Mouse (Mus musculus) limb, embryonic 12.5 days (tissue): ENCODE results near the gene Tbc1d10a. TPM values are rescaled to one million over a fixed set of nuclear protein-coding genes. Genes with fewer than 3 reads are reported as not detected.

Source experiments
- ATAC-seq: fragments of 200-750 bp; cut with Nextera tagmentation; 2 replicates; pipeline ENCODE4 v1.8.0; 2017; ENCODE audit warnings: low read depth, moderate TSS enrichment; ENCODE audit not compliant: insufficient number of reproducible peaks, insufficient read depth, low FRiP score, low TSS enrichment
- H3K27ac ChIP-seq: fragments of 300-500 bp; sonication (generic); 2 replicates; pipeline ENCODE4 v1.5.1; 2016; ENCODE audit warnings: mild to moderate bottlenecking, moderate library complexity
- H3K27me3 ChIP-seq: fragments of 300-500 bp; sonication (generic); 2 replicates; pipeline ENCODE4 v1.6.1; 2016; ENCODE audit warnings: mild to moderate bottlenecking, moderate library complexity
- H3K36me3 ChIP-seq: fragments of 300-500 bp; sonication (generic); 2 replicates; pipeline ENCODE4 v1.6.1; 2016; ENCODE audit warnings: mild to moderate bottlenecking, moderate library complexity
- H3K4me1 ChIP-seq: fragments of 300-500 bp; sonication (generic); replicated peaks from 2 replicates; pipeline ENCODE4 v1.6.1; 2016
- H3K4me2 ChIP-seq: fragments of 300-500 bp; sonication (generic); 2 replicates; pipeline ENCODE4 v1.6.1; 2016; ENCODE audit warnings: mild to moderate bottlenecking, moderate library complexity
- H3K4me3 ChIP-seq: fragments of 300-500 bp; sonication (generic); replicated peaks from 2 replicates; pipeline ENCODE4 v1.5.1; 2016; ENCODE audit warnings: mild to moderate bottlenecking
- H3K9ac ChIP-seq: fragments of 300-500 bp; sonication (generic); replicated peaks from 2 replicates; pipeline ENCODE4 v1.6.1; 2016; ENCODE audit warnings: mild to moderate bottlenecking, moderate library complexity
- H3K9me3 ChIP-seq: fragments of 300-500 bp; sonication (generic); 2 replicates; pipeline ENCODE4 v1.6.1; 2016; ENCODE audit warnings: mild to moderate bottlenecking, moderate library complexity
- WGBS: fragments of 180-500 bp; shearing (Covaris S2); methylation state at CpG from one replicate; pipeline ENCODE4 v1.1.7; 2016; 5-methylcytosine and 5-hydroxymethylcytosine counted together
- polyA plus RNA-seq: library from polyadenylated mRNA; unstranded; fragments of >200 nt; fragmentation: Nextera tagmentation; extraction: Ambion mirVana; gene quantifications from 2 replicates; pipeline ENCODE4 v1.2.1, GENCODE M21; 2016

Tbc1d10a gene
- polyA plus RNA-seq, 1 experiment from 2014 or later = 36.8 TPM

- Histone ChIP-seq H3K4me1 (peaks cover 6% of the 10 kb centered on the region), H3K27me3 (0 out of 2 replicates have a peak, but pooled peaks cover 3% of the 10 kb centered on the region), H3K27ac (no peak overlapping the region), H3K9me3 (no peaks in the 10 kb centered on the region), H3K4me2 (no peak overlapping the region), H3K4me3 (no peak overlapping the region), H3K9ac (no peak overlapping the region), H3K36me3 (no peaks in the 10 kb centered on the region)
- 83% methylated on average over 5 of the region's 5 CpGs for WGBS
- ATAC-seq = no peak
Measured at GRCm38 (mm10) chr11:4226569-4227325, 40.2 kb downstream of the Tbc1d10a start.

- Histone ChIP-seq H3K27me3 (0 out of 2 replicates have a peak, but pooled peaks cover 3% of the 10 kb centered on the region), H3K9ac (no peak overlapping the region), H3K4me3 (no peak overlapping the region), H3K4me2 (no peak overlapping the region), H3K27ac (no peak overlapping the region), H3K36me3 (no peaks in the 10 kb centered on the region), H3K9me3 (no peaks in the 10 kb centered on the region), H3K4me1 (peaks cover 5% of the 10 kb centered on the region)
- ATAC-seq = no peak
- WGBS = 42% methylated on average over 8 of the region's 8 CpGs
Measured at GRCm38 (mm10) chr11:4228463-4228862, 41.9 kb downstream of the Tbc1d10a start.

- WGBS = 63% methylated on average over 4 of the region's 4 CpGs
Measured at GRCm38 (mm10) chr11:4229841-4230240, 43.3 kb downstream of the Tbc1d10a start.

GRCm38 (mm10) chr11:4231435-4231834 lies 44.8 kb downstream of the Tbc1d10a start:
- Histone ChIP-seq H3K27me3 (no peaks in the 10 kb centered on the region), H3K4me1 (no peaks in the 10 kb centered on the region; the same call in 1 of the 2 replicates), H3K36me3 (no peaks in the 10 kb centered on the region), H3K4me2 (no peak overlapping the region), H3K9me3 (no peaks in the 10 kb centered on the region), H3K4me3 (no peak overlapping the region), H3K9ac (no peak overlapping the region), H3K27ac (no peak overlapping the region)
- no peak for ATAC-seq
- WGBS = 75% methylated on average over 2 of the region's 2 CpGs

More at GRCm38 (mm10) chr11:4229841-4230240, 43.3 kb downstream of the Tbc1d10a start:
- no peak overlapping the region for H3K4me2 ChIP-seq
- no peaks in the 10 kb centered on the region; the same call in 1 of the 2 replicates for H3K4me1 ChIP-seq
- H3K9me3 ChIP-seq = no peaks in the 10 kb centered on the region
- 0 out of 2 replicates have a peak, but pooled peaks cover 1% of the 10 kb centered on the region for H3K27me3 ChIP-seq
- ATAC-seq = no peak
- H3K36me3 ChIP-seq = no peaks in the 10 kb centered on the region
- no peak overlapping the region for H3K9ac ChIP-seq
- H3K4me3 ChIP-seq = no peak overlapping the region
- no peak overlapping the region for H3K27ac ChIP-seq

- Histone ChIP-seq H3K36me3 (no peaks in the 10 kb centered on the region), H3K9ac (no peak overlapping the region), H3K9me3 (no peaks in the 10 kb centered on the region), H3K27ac (no peak overlapping the region), H3K4me1 (no peaks in the 10 kb centered on the region; the same call in 1 of the 2 replicates), H3K27me3 (no peaks in the 10 kb centered on the region), H3K4me2 (no peak overlapping the region), H3K4me3 (no peak overlapping the region)
- 73% methylated on average over 12 of the region's 12 CpGs for WGBS
- ATAC-seq = no peak
Measured at GRCm38 (mm10) chr11:4232644-4233043, 46.1 kb downstream of the Tbc1d10a start.

- Histone ChIP-seq H3K27ac (no peak overlapping the region), H3K9ac (no peak overlapping the region), H3K9me3 (no peaks in the 10 kb centered on the region), H3K4me1 (no peaks in the 10 kb centered on the region), H3K36me3 (no peaks in the 10 kb centered on the region), H3K27me3 (no peaks in the 10 kb centered on the region), H3K4me3 (no peak overlapping the region), H3K4me2 (no peak overlapping the region)
- 88% methylated on average over 6 of the region's 6 CpGs for WGBS
- no peak for ATAC-seq
Measured at GRCm38 (mm10) chr11:4235052-4235655, 48.6 kb downstream of the Tbc1d10a start.

- Histone ChIP-seq H3K4me1 (no peaks in the 10 kb centered on the region), H3K4me2 (no peak within 1 kb of the TSS), H3K27ac (no peak within 1 kb of the TSS), H3K9me3 (no peaks in the 10 kb centered on the region), H3K9ac (no peak within 1 kb of the TSS), H3K36me3 (no peaks in the 10 kb centered on the region), H3K4me3 (no peak within 1 kb of the TSS), H3K27me3 (no peaks in the 10 kb centered on the region)
- ATAC-seq = no peak
- WGBS = 73% methylated on average over 16 of the region's 16 CpGs
Measured at GRCm38 (mm10) chr11:4235665-4236545, 49.3 kb downstream of the Tbc1d10a start, which contains the start of gene Osm. Gene Osm (plus strand): TSS chr11:4236420.

- H3K27ac ChIP-seq = no peak overlapping the region
- no peak overlapping the region for H3K4me3 ChIP-seq
- H3K27me3 ChIP-seq = no peaks in the 10 kb centered on the region
- 91% methylated on average over 21 of the region's 21 CpGs for WGBS
- no peaks in the 10 kb centered on the region for H3K4me1 ChIP-seq
- ATAC-seq = no peak
- no peak overlapping the region for H3K9ac ChIP-seq
- H3K4me2 ChIP-seq = no peak overlapping the region
- no peaks in the 10 kb centered on the region for H3K36me3 ChIP-seq
- no peaks in the 10 kb centered on the region for H3K9me3 ChIP-seq
Measured at GRCm38 (mm10) chr11:4236546-4237067, 50.0 kb downstream of the Tbc1d10a start.

- Histone ChIP-seq H3K4me3 (no peak overlapping the region), H3K27me3 (no peaks in the 10 kb centered on the region), H3K4me1 (no peaks in the 10 kb centered on the region), H3K9ac (no peak overlapping the region), H3K36me3 (no peaks in the 10 kb centered on the region), H3K27ac (no peak overlapping the region), H3K4me2 (no peak overlapping the region), H3K9me3 (no peaks in the 10 kb centered on the region)
- WGBS = 85% methylated on average over 18 of the region's 18 CpGs
- no peak for ATAC-seq
Measured at GRCm38 (mm10) chr11:4237389-4237912, 50.9 kb downstream of the Tbc1d10a start.

- Histone ChIP-seq H3K36me3 (no peaks in the 10 kb centered on the region), H3K9me3 (no peaks in the 10 kb centered on the region), H3K27ac (no peak overlapping the region), H3K9ac (no peak overlapping the region), H3K4me1 (no peaks in the 10 kb centered on the region), H3K4me2 (no peak overlapping the region), H3K4me3 (no peak overlapping the region), H3K27me3 (no peaks in the 10 kb centered on the region)
- WGBS = 88% methylated on average over 6 of the region's 6 CpGs
- ATAC-seq = no peak
Measured at GRCm38 (mm10) chr11:4238167-4238566, 51.6 kb downstream of the Tbc1d10a start.
